Mouse (Mus musculus) ES-Bruce4 (cell line): ENCODE results near the gene Plxdc2.

Source experiments
- CTCF ChIP-seq: IDR thresholded peaks from one replicate; pipeline ENCODE4 v1.8.1; 2011; ENCODE audit warnings: low read depth, low read length
- EP300 ChIP-seq: IDR thresholded peaks from 2 replicates; pipeline ENCODE4 v1.6.1; 2011; ENCODE audit warnings: low read depth, low read length; ENCODE audit not compliant: insufficient read depth

- no peak for TF ChIP-seq CTCF
- no peak for TF ChIP-seq EP300
These were observed 151.6 kb downstream of the Plxdc2 start for GRCm38 (mm10) chr2:16507540-16508230.
